Mouse (Mus musculus) naive thymus-derived CD4-positive, alpha-beta T cell, adult 2 months (primary cell): Measurements from ENCODE around the gene 1700016D06Rik.

Experiments
- DNase-seq: peaks from one replicate; pipeline ENCODE4 v3.0.0-alpha.2; 2011; ENCODE audit warnings: low read depth

The 1700016D06Rik gene

GRCm38 (mm10) chr8:11635012-11635577, 65.8 kb downstream of the 1700016D06Rik start:
- DNase-seq: peak; percentile 92

- DNase-seq: no peak
Measured at GRCm38 (mm10) chr8:11634331-11635011, 66.4 kb downstream of the 1700016D06Rik start.

- no peak for DNase-seq
Measured at GRCm38 (mm10) chr8:11633414-11633813, 67.4 kb downstream of the 1700016D06Rik start.

GRCm38 (mm10) chr8:11632406-11632805, 68.5 kb downstream of the 1700016D06Rik start:
- DNase-seq: no peak

DNA sequence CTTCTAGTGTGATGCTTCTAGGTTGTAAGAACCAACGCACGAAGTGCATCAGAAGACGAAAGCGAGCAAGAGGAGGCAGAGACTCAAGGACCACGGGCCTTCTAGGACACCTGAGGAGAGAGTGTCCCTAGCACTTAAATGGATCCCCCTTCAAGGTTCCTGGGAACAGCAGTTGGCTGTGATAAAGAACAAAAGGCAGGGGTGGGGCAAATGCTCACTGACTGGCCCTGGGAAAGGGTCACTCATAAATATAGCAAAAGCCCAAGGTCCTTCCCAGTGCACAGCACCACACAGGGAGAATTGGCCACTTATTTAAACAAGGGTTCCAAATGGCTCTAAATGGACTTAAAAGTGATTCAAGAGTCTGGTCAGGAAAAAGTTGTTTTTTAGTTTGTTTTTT, 71.7 kb downstream of the 1700016D06Rik start:
- no peak for DNase-seq

GRCm38 (mm10) chr8:11628506-11629132, 72.2 kb downstream of the 1700016D06Rik start:
- no peak for DNase-seq

- DNase-seq: no peak
Measured at GRCm38 (mm10) chr8:11627717-11628116, 73.1 kb downstream of the 1700016D06Rik start.

DNA sequence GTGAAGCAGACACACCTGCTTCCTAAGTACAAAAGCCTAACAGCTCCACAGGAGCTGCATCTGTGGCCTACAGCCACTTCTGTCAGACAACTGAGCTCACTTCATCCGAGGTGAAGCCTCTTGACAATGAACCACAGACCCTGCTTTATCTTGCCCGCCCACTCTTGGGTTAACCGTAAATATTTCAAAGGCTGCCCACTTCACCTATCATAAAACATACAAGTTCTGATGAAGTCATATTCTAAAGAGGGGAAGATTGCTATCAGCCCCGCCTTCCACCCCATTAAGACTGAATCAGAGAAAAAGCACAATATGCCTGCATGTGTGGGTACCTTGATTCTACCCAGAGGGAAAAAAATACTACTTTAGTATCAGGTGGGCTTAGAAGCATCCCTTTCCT, 75.8 kb downstream of the 1700016D06Rik start:
- no peak for DNase-seq

GRCm38 (mm10) chr8:11619091-11619490, 81.8 kb downstream of the 1700016D06Rik start:
- DNase-seq: no peak

- DNase-seq: no peak
Measured at GRCm38 (mm10) chr8:11618063-11618462, 82.8 kb downstream of the 1700016D06Rik start.

GRCm38 (mm10) chr8:11616294-11616693, 84.6 kb downstream of the 1700016D06Rik start:
- peak; percentile 65 for DNase-seq

DNA sequence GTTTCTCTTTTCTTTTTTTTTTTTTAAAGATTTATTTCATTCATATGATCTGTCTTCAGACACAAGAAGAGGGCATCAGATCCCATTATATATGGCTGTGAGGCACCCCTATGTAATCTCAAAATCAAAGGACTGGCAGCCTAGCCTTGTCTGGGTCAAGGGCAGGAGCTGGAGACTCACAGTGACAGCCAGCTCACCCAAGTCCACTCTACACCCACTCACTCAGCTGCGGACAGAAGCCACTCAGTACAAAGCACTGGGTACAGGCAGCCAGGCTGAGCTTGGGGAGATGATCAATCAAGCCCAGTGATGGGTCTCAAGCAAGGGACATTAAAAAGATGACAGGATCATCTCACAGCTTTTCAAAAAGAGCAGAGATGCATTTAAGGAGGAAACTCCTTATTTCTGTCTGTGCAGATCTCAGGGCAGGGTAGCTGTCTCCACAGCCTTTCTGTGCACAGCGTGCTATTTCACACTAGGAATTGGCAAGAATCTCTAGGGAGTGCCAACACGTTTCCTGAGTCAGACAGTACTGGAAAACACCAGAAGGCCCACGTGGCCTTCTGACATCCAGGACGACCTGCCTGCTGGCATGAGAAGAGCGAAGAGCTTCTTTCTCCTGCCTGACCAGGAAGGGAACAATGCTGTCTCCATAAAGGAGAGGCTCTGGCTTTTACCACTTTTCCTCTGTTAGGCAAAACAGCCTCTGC, 86.6 kb downstream of the 1700016D06Rik start:
- no peak for DNase-seq

DNA sequence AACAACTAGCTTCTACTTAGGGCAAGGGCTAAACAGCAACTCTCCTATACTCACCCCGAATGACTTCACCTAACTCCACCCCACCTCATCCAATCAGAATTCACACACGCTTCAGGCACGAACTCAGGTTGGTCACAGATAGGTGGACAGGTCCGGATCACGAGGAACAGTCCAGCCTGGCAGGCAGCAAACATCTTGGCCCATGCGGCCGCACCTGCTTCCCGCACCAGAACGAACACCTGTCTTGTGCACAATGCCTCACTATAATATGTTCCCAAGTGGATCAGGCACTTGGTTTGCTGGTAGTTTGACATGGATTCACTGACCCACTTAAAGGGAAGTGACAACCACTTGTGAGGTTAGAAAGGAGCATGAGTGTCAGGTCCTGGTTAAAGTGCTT, 92.0 kb downstream of the 1700016D06Rik start:
- no peak for DNase-seq
